Mouse (Mus musculus): Measurements from ENCODE around the gene Nek7.

GRCm38 (mm10) chr1:138644991-138645390 lies 25.1 kb upstream of the Nek7 start:
- TF ChIP-seq CTCF (IDR thresholded peaks at IDR 0.05 in 2 of 3, conservative IDR thresholded peaks at IDR 0.05 in 1 of 3; ENCODE audit: control insufficient read depth in 1 of 3, insufficient read depth in 1 of 3, low read depth in 2 of 3, low read length in 3 of 3, poor library complexity in 1 of 3, severe bottlenecking in 1 of 3): no peak
- TF ChIP-seq CHD1 (IDR thresholded peaks at IDR 0.05; ENCODE audit: low read depth, low read length): no peak
- TF ChIP-seq RCOR1 (IDR thresholded peaks at IDR 0.05; ENCODE audit: low read depth, low read length): no peak
- TF ChIP-seq UBTF (IDR thresholded peaks at IDR 0.05; ENCODE audit: borderline replicate concordance, insufficient read depth, low read depth, low read length): no peak
- no peak for TF ChIP-seq EP300 (IDR thresholded peaks at IDR 0.05; ENCODE audit: low read depth in 1 of 2, low read length in 2 of 2)
- no peak for TF ChIP-seq POLR2A (IDR thresholded peaks at IDR 0.05; ENCODE audit: control insufficient read depth in 1 of 2, insufficient read depth in 1 of 2, low read depth in 1 of 2, low read length in 2 of 2, poor library complexity in 1 of 2)
- no peak for TF ChIP-seq POLR2AphosphoS5 (IDR thresholded peaks at IDR 0.05; ENCODE audit: borderline replicate concordance, low read depth, low read length)
- TF ChIP-seq MAX (IDR thresholded peaks at IDR 0.05; ENCODE audit: low read length): no peak
- TF ChIP-seq ZNF384 (IDR thresholded peaks at IDR 0.05; ENCODE audit: low read depth, low read length): no peak
- TF ChIP-seq ELF1 (IDR thresholded peaks at IDR 0.05; ENCODE audit: low read depth, low read length): no peak
- no peak for TF ChIP-seq TBP (IDR thresholded peaks at IDR 0.05; ENCODE audit: low read depth, low read length)
